Mouse (Mus musculus): Measurements from ENCODE around the gene Fgf15. TPM values are rescaled to one million over a fixed set of nuclear protein-coding genes. Genes with fewer than 3 reads are reported as not detected.

Gene Fgf15
- total and polyA plus RNA-seq, 3 experiments: not detected

GRCm38 (mm10) chr7:144928009-144928888, 31.9 kb downstream of the Fgf15 start:
- TF ChIP-seq MAX (IDR thresholded peaks at IDR 0.05; ENCODE audit: low read length) (no peak), USF1 (IDR thresholded peaks at IDR 0.05; ENCODE audit: low read depth, low read length) (no peak), MAZ (IDR thresholded peaks at IDR 0.05; ENCODE audit: low read depth, low read length) (no peak), NRF1 (IDR thresholded peaks at IDR 0.05; ENCODE audit: low read depth, low read length) (no peak), ZMIZ1 (IDR thresholded peaks at IDR 0.05; ENCODE audit: low read depth, low read length) (no peak), CHD2 (IDR thresholded peaks at IDR 0.05; ENCODE audit: low read length) (no peak), EP300 (IDR thresholded peaks at IDR 0.05; ENCODE audit: low read length) (no peak), MEF2A (IDR thresholded peaks at IDR 0.05; ENCODE audit: borderline replicate concordance, low read depth, low read length) (no peak), JUND (conservative IDR thresholded peaks at IDR 0.05; ENCODE audit: low read depth, low read length) (no peak), IRF4 (IDR thresholded peaks at IDR 0.05; ENCODE audit: low read depth, low read length) (no peak), RCOR1 (conservative IDR thresholded peaks at IDR 0.05; ENCODE audit: low read depth, low read length) (no peak), BHLHE40 (IDR thresholded peaks at IDR 0.05; ENCODE audit: low read depth, low read length) (no peak), E2F4 (IDR thresholded peaks at IDR 0.05; ENCODE audit: insufficient replicate concordance, low read depth, low read length) (no peak), POLR2A (IDR thresholded peaks at IDR 0.05; ENCODE audit: low read depth, low read length) (no peak), SMC3 (IDR thresholded peaks at IDR 0.05; ENCODE audit: low read depth, low read length) (no peak), TBP (conservative IDR thresholded peaks at IDR 0.05; ENCODE audit: low read depth, low read length) (no peak), ZKSCAN1 (IDR thresholded peaks at IDR 0.05; ENCODE audit: borderline replicate concordance, low read depth, low read length) (no peak), RAD21 (IDR thresholded peaks at IDR 0.05; ENCODE audit: low read depth, low read length) (no peak), ZNF384 (IDR thresholded peaks at IDR 0.05; ENCODE audit: low read depth, low read length) (no peak)
- H3K9me3 ChIP-seq (replicated peaks; ENCODE audit: low read length): no peaks in the 10 kb centered on the region
- no peaks in the 10 kb centered on the region for H3K27me3 ChIP-seq (replicated peaks)
- dilution Hi-C loops (cut with MboI; ENCODE audit: extremely low pct_ligation_motif_present, extremely low pct_unique_long_range_greater_than_20kb, low sequenced_read_pairs) (no loop called here), in situ Hi-C loops (cut with MboI; ENCODE audit: low pct_ligation_motif_present, low pct_unique_long_range_greater_than_20kb, low sequenced_read_pairs) (no loop called here)
- no peak overlapping the region for H3K4me3 ChIP-seq (replicated peaks in 1 of 3; ENCODE audit: low read depth in 2 of 3, low read length in 2 of 3, poor library complexity in 1 of 3)
- H3K9ac ChIP-seq (ENCODE audit: insufficient read depth, low read depth): no peak overlapping the region
- DNase-seq (ENCODE audit: extremely low read depth): no peak
- peaks cover 0 to 52% of the 10 kb centered on the region in 2 experiments for H3K36me3 ChIP-seq (replicated peaks in 1 of 2; ENCODE audit: control insufficient read depth in 1 of 2, insufficient read depth in 1 of 2, low read length in 1 of 2)
- no peak overlapping the region for H3K4me2 ChIP-seq (ENCODE audit: insufficient read depth, low read depth, poor library complexity, severe bottlenecking)
- no peak overlapping the region for H3K27ac ChIP-seq (ENCODE audit: insufficient read depth, low read depth)
- H3K79me2 ChIP-seq (replicated peaks; ENCODE audit: control insufficient read depth, extremely low read depth, insufficient read depth, poor library complexity, severe bottlenecking): no peaks in the 10 kb centered on the region
- peaks cover 2 to 11% of the 10 kb centered on the region in 2 experiments; a peak in 3 of 4 replicates for H3K4me1 ChIP-seq (ENCODE audit: control insufficient read depth in 1 of 2, insufficient read depth in 2 of 2)

DNA sequence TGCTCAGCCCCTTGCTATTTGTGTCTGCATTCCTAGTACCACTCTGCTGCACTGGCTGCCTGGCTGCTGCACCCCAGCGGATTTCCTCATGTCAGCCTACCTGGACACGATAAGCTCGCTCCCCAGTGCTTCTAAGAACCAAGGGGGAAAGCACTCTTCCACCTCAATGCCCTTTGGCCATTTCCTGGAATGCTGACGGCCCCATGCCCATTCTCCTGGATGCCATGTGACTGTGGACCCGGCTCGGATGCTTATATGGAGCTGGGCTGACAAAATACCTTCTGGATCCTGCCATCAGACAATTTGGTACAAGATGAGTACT, 32.5 kb downstream of the Fgf15 start:
- Histone ChIP-seq H3K9me3 (replicated peaks; ENCODE audit: low read length) (no peaks in the 10 kb centered on the region), H3K9ac (ENCODE audit: insufficient read depth, low read depth) (no peak overlapping the region), H3K27ac (ENCODE audit: insufficient read depth, low read depth) (no peak overlapping the region), H3K4me3 (replicated peaks in 1 of 3; ENCODE audit: low read depth in 2 of 3, low read length in 2 of 3, poor library complexity in 1 of 3) (no peak overlapping the region), H3K4me2 (ENCODE audit: insufficient read depth, low read depth, poor library complexity, severe bottlenecking) (no peak overlapping the region), H3K79me2 (replicated peaks; ENCODE audit: control insufficient read depth, extremely low read depth, insufficient read depth, poor library complexity, severe bottlenecking) (no peaks in the 10 kb centered on the region), H3K27me3 (replicated peaks) (no peaks in the 10 kb centered on the region), H3K4me1 (ENCODE audit: control insufficient read depth in 1 of 2, insufficient read depth in 2 of 2) (peaks cover 2 to 13% of the 10 kb centered on the region in 2 experiments; a peak in 3 of 4 replicates), H3K36me3 (replicated peaks in 1 of 2; ENCODE audit: control insufficient read depth in 1 of 2, insufficient read depth in 1 of 2, low read length in 1 of 2) (peaks cover 0 to 47% of the 10 kb centered on the region in 2 experiments)
- no peak for DNase-seq (ENCODE audit: extremely low read depth)
- in situ Hi-C loops (cut with MboI; ENCODE audit: low pct_ligation_motif_present, low pct_unique_long_range_greater_than_20kb, low sequenced_read_pairs): no loop called here
- no peak for TF ChIP-seq JUND (conservative IDR thresholded peaks at IDR 0.05; ENCODE audit: low read depth, low read length)
- no peak for TF ChIP-seq ETS1 (conservative IDR thresholded peaks at IDR 0.05; ENCODE audit: low read depth, low read length)
- no peak for TF ChIP-seq JUN (IDR thresholded peaks at IDR 0.05; ENCODE audit: insufficient read depth, low read depth, low read length)
- no peak for TF ChIP-seq NRF1 (IDR thresholded peaks at IDR 0.05; ENCODE audit: low read depth, low read length)
- TF ChIP-seq PAX5 (IDR thresholded peaks at IDR 0.05; ENCODE audit: low read length): no peak
- TF ChIP-seq TBP (conservative IDR thresholded peaks at IDR 0.05; ENCODE audit: low read depth, low read length): no peak
- TF ChIP-seq MAX (IDR thresholded peaks at IDR 0.05; ENCODE audit: low read length): no peak
- dilution Hi-C loops (cut with MboI; ENCODE audit: extremely low pct_ligation_motif_present, extremely low pct_unique_long_range_greater_than_20kb, low sequenced_read_pairs): no loop called here

Data from CH12.LX (cell line).